Mouse (Mus musculus) hindbrain, embryonic 11.5 days (tissue): ENCODE data around the gene Gm36864. TPM values are rescaled to one million over a fixed set of nuclear protein-coding genes. Genes with fewer than 3 reads are reported as not detected.
A peak's percentile ranks its signal among the peaks of the same experiment; 100 is the strongest.

Source experiments
- ATAC-seq: fragments of 200-750 bp; cut with Nextera tagmentation; 2 replicates; pipeline ENCODE4 v1.8.0; 2017; ENCODE audit warnings: mild to moderate bottlenecking, moderate TSS enrichment, moderate library complexity; ENCODE audit not compliant: low FRiP score
- DNase-seq: peaks from one replicate; pipeline ENCODE4 v3.0.0-alpha.2; 2015; ENCODE audit warnings: low spot score
- H3K27ac ChIP-seq: fragments of 300-500 bp; sonication (generic); 2 replicates; pipeline ENCODE4 v1.5.1; 2014; ENCODE audit warnings: mild to moderate bottlenecking, low read depth, low read length
- H3K27me3 ChIP-seq: fragments of 300-500 bp; sonication (generic); 2 replicates; pipeline ENCODE4 v1.6.1; 2014; ENCODE audit warnings: mild to moderate bottlenecking, low read length, moderate library complexity, mixed read lengths; ENCODE audit not compliant: control insufficient read depth, insufficient read depth
- H3K36me3 ChIP-seq: fragments of 300-500 bp; sonication (generic); 2 replicates; pipeline ENCODE4 v1.6.1; 2014; ENCODE audit warnings: mild to moderate bottlenecking, low read length, moderate library complexity, mixed read lengths; ENCODE audit not compliant: control insufficient read depth, insufficient read depth
- H3K4me1 ChIP-seq: fragments of 300-500 bp; sonication (generic); replicated peaks from 2 replicates; pipeline ENCODE4 v1.6.1; 2014; ENCODE audit warnings: low read length, mixed read lengths; ENCODE audit not compliant: control insufficient read depth, insufficient read depth
- H3K4me2 ChIP-seq: fragments of 300-500 bp; sonication (generic); replicated peaks from 2 replicates; pipeline ENCODE4 v1.6.1; 2014; ENCODE audit warnings: mild to moderate bottlenecking, low read depth, low read length
- H3K4me3 ChIP-seq: fragments of 300-500 bp; sonication (generic); 2 replicates; pipeline ENCODE4 v1.5.1; 2014; ENCODE audit warnings: low read depth, low read length
- H3K9ac ChIP-seq: fragments of 300-500 bp; sonication (generic); 2 replicates; pipeline ENCODE4 v1.6.1; 2014; ENCODE audit warnings: low read depth, low read length
- H3K9me3 ChIP-seq: fragments of 300-500 bp; sonication (generic); 2 replicates; pipeline ENCODE4 v1.6.1; 2016; ENCODE audit warnings: low read length; ENCODE audit not compliant: control insufficient read depth
- WGBS: fragments of 180-500 bp; shearing (Covaris S2); extraction: QIAGEN DNeasy Blood & Tissue Kit; methylation state at CpG from one replicate; pipeline ENCODE4 v1.1.7; 2014; 5-methylcytosine and 5-hydroxymethylcytosine counted together
- polyA plus RNA-seq: library from polyadenylated mRNA; unstranded; fragments of >200 nt; fragmentation: Nextera tagmentation; extraction: Ambion mirVana; gene quantifications from 2 replicates; pipeline ENCODE4 v1.2.1, GENCODE M21; 2014

The Gm36864 gene
- polyA plus RNA-seq, 1 experiment from 2014 or later, result not detected

- no peak overlapping the region for H3K27ac ChIP-seq
- no peaks in the 10 kb centered on the region for H3K36me3 ChIP-seq
- ATAC-seq (peak; percentile 76), DNase-seq (peak; percentile 98)
- 2% methylated on average over 34 of the region's 34 CpGs for WGBS
- no peaks in the 10 kb centered on the region for H3K4me1 ChIP-seq
- H3K4me3 ChIP-seq, result no peak overlapping the region
- peak overlapping the region; percentile 41 for H3K4me2 ChIP-seq
- no peaks in the 10 kb centered on the region; the same call in 1 of the 2 replicates for H3K27me3 ChIP-seq
- no peaks in the 10 kb centered on the region for H3K9me3 ChIP-seq
- no peak overlapping the region for H3K9ac ChIP-seq
These were observed 27.0 kb downstream of the Gm36864 start for GRCm38 (mm10) chr7:44262791-44263643.

GRCm38 (mm10) chr7:44268117-44268516 lies 32.1 kb downstream of the Gm36864 start:
- no peak overlapping the region for H3K27ac ChIP-seq
- no peaks in the 10 kb centered on the region for H3K27me3 ChIP-seq
- no peaks in the 10 kb centered on the region for H3K4me1 ChIP-seq
- H3K4me2 ChIP-seq, result no peak overlapping the region
- no peak overlapping the region for H3K4me3 ChIP-seq
- H3K36me3 ChIP-seq, result no peaks in the 10 kb centered on the region
- WGBS, result 85% methylated on average over 11 of the region's 11 CpGs
- DNase-seq (no peak), ATAC-seq (no peak)
- no peak overlapping the region for H3K9ac ChIP-seq
- H3K9me3 ChIP-seq, result no peaks in the 10 kb centered on the region

GRCm38 (mm10) chr7:44269397-44269796 lies 33.4 kb downstream of the Gm36864 start:
- Histone ChIP-seq H3K27ac (no peak overlapping the region), H3K9me3 (no peaks in the 10 kb centered on the region), H3K36me3 (no peaks in the 10 kb centered on the region), H3K27me3 (no peaks in the 10 kb centered on the region), H3K4me1 (no peaks in the 10 kb centered on the region), H3K4me3 (no peak overlapping the region), H3K9ac (no peak overlapping the region), H3K4me2 (no peak overlapping the region)
- no peak for DNase-seq
- no peak for ATAC-seq
- WGBS, result 92% methylated on average over 2 of the region's 2 CpGs

- Histone ChIP-seq H3K4me3 (no peak overlapping the region), H3K4me1 (no peaks in the 10 kb centered on the region), H3K9me3 (no peaks in the 10 kb centered on the region), H3K9ac (no peak overlapping the region), H3K4me2 (no peak overlapping the region), H3K27ac (no peak overlapping the region), H3K27me3 (no peaks in the 10 kb centered on the region), H3K36me3 (no peaks in the 10 kb centered on the region)
- WGBS, result 80% methylated on average over 2 of the region's 2 CpGs
- DNase-seq (no peak), ATAC-seq (no peak)
These were observed 35.3 kb downstream of the Gm36864 start for GRCm38 (mm10) chr7:44271309-44271708.

- Histone ChIP-seq H3K9ac (no peak overlapping the region), H3K9me3 (no peaks in the 10 kb centered on the region), H3K4me2 (no peak overlapping the region), H3K27ac (no peak overlapping the region), H3K27me3 (no peaks in the 10 kb centered on the region), H3K36me3 (no peaks in the 10 kb centered on the region), H3K4me1 (no peaks in the 10 kb centered on the region), H3K4me3 (no peak overlapping the region)
- ATAC-seq (no peak), DNase-seq (no peak)
- WGBS, result 84% methylated on average over 7 of the region's 7 CpGs
These were observed 36.6 kb downstream of the Gm36864 start for GRCm38 (mm10) chr7:44272546-44272945.

GRCm38 (mm10) chr7:44273446-44273845 lies 37.5 kb downstream of the Gm36864 start:
- no peak for DNase-seq
- 54% methylated on average over 7 of the region's 7 CpGs for WGBS
- H3K4me2 ChIP-seq, result no peak overlapping the region
- H3K4me1 ChIP-seq, result no peaks in the 10 kb centered on the region
- H3K4me3 ChIP-seq, result no peak overlapping the region
- ATAC-seq, result no peak
- no peak overlapping the region for H3K27ac ChIP-seq
- H3K36me3 ChIP-seq, result no peaks in the 10 kb centered on the region
- H3K9ac ChIP-seq, result no peak overlapping the region
- H3K27me3 ChIP-seq, result no peaks in the 10 kb centered on the region
- H3K9me3 ChIP-seq, result no peaks in the 10 kb centered on the region

- 38% methylated on average over 11 of the region's 11 CpGs for WGBS
- H3K4me1 ChIP-seq, result no peaks in the 10 kb centered on the region
- no peak overlapping the region for H3K27ac ChIP-seq
- DNase-seq, result no peak
- H3K4me2 ChIP-seq, result no peak overlapping the region
- no peak overlapping the region for H3K9ac ChIP-seq
- H3K27me3 ChIP-seq, result no peaks in the 10 kb centered on the region
- H3K36me3 ChIP-seq, result no peaks in the 10 kb centered on the region
- no peak overlapping the region for H3K4me3 ChIP-seq
- ATAC-seq, result no peak
- H3K9me3 ChIP-seq, result no peaks in the 10 kb centered on the region
These were observed 38.1 kb downstream of the Gm36864 start for GRCm38 (mm10) chr7:44274096-44274495.

- Histone ChIP-seq H3K27ac (no peak overlapping the region), H3K9ac (no peak overlapping the region), H3K4me3 (no peak overlapping the region), H3K4me2 (no peak overlapping the region), H3K4me1 (no peaks in the 10 kb centered on the region), H3K27me3 (no peaks in the 10 kb centered on the region), H3K36me3 (no peaks in the 10 kb centered on the region), H3K9me3 (no peaks in the 10 kb centered on the region)
- ATAC-seq (no peak), DNase-seq (no peak)
- 69% methylated on average over 3 of the region's 3 CpGs for WGBS
These were observed 39.6 kb downstream of the Gm36864 start for GRCm38 (mm10) chr7:44275546-44275945.
